Mouse (Mus musculus) megakaryocyte-erythroid progenitor cell, adult 5-6 weeks (primary cell): Measurements from ENCODE around the gene Mief1. TPM values are rescaled to one million over a fixed set of nuclear protein-coding genes. Genes with fewer than 3 reads are reported as not detected.

Source experiments
- ATAC-seq: replicated peaks from 2 replicates; pipeline ENCODE4 v1.8.0; 2016; ENCODE audit warnings: mild to moderate bottlenecking, inconsistent platforms; ENCODE audit not compliant: severe bottlenecking, poor library complexity, low FRiP score, low TSS enrichment
- total RNA-seq, 2 experiments: library from RNA; stranded (forward) in 1 of 2; stranded (reverse) in 1 of 2; fragments of 200-1000, 215-1000 nt in 1 of 2; fragments of >200 nt in 1 of 2; fragmentation: Nextera tagmentation in 1 of 2; gene quantifications; 2 replicates each; pipeline ENCODE4 v1.2.3; 2014 to 2017

The Mief1 gene
- 29.0 and 36.7 TPM in 2 replicates for total RNA-seq (2014; fragmentation: Nextera tagmentation)
- total RNA-seq (2017), result 21.2 and 25.8 TPM in 2 replicates

GRCm38 (mm10) chr15:80233733-80234509 is at the start of gene Mief1:
Mief1 (plus strand) TSS chr15:80234018.
- ATAC-seq, result peak; percentile 97

DNA sequence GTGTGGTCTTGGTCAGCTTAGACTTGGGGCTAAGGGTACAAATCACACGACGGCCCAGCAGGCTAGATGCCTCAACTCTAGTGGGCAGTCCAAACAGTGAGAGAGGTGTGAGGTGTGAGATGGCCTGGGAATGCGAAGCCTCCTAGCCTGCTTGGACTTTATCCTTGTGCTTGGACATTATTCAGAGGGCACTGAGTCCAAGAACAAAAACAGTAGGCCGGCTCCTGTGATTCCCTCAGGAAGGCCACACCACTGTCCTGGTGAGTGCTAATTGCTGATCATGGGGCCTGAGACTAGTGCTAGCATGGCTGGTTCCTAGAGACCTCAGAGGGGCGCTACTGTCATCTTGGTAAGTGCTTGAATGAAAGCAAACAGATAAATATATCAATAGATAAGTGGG is 44.9 kb upstream of the Mief1 start:
- no peak for ATAC-seq

- no peak for ATAC-seq
Measured at GRCm38 (mm10) chr15:80190075-80190474, 43.7 kb upstream of the Mief1 start.

DNA sequence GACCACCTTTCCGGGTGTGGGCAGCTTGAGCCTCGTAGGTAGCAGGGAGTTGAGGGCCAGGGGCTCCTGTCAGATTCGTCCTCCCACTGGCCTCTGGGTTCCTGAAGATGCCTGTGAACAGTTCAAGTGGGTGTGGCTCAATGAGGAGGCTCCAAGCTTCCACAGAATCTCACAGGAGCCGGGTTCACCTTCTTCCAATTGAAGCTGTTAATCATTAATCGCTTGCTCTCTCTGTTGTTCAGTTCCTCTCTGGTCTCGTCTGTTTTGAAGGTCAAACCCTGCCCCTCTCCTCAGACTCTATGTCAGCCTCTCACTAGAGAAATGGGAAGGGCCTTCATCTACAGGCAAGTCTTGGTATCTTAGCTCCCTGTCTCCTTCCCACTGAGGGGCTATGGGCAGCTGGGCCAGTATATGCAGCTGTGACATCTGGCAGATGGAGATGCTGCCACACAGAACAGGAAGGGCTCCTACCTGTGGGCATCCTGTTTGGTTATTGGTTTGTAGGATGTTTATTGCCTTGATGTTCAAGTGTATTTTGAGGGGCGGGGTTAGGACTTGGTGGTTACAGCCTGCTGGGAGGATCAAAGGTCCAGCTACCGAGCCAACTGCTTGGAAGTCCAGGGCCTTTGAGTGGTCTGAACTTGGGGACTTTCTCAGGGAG is 42.1 kb upstream of the Mief1 start:
- ATAC-seq, result no peak

- ATAC-seq, result no peak
Measured at GRCm38 (mm10) chr15:80192246-80192585, 41.6 kb upstream of the Mief1 start.

- no peak for ATAC-seq
Measured at GRCm38 (mm10) chr15:80192847-80193246, 41.0 kb upstream of the Mief1 start.

DNA sequence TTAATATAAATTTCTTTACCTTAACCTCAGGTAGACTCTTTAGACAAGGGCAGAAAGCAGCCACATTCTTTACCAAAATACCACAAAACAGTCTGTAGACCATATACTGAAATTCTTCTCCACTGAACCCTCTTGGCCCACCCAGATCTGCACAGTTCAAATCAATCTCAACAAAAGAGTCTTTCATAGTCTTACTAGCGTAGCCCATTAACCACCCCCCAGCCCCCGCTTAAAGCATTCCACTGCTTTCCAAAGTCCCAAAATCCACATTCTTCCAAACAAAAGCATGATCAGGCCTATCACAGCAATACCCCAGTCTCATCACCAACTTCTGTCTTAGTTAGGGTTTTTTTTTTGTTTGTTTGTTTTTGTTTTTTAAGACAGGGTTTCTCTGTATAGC is 34.3 kb upstream of the Mief1 start:
- no peak for ATAC-seq

DNA sequence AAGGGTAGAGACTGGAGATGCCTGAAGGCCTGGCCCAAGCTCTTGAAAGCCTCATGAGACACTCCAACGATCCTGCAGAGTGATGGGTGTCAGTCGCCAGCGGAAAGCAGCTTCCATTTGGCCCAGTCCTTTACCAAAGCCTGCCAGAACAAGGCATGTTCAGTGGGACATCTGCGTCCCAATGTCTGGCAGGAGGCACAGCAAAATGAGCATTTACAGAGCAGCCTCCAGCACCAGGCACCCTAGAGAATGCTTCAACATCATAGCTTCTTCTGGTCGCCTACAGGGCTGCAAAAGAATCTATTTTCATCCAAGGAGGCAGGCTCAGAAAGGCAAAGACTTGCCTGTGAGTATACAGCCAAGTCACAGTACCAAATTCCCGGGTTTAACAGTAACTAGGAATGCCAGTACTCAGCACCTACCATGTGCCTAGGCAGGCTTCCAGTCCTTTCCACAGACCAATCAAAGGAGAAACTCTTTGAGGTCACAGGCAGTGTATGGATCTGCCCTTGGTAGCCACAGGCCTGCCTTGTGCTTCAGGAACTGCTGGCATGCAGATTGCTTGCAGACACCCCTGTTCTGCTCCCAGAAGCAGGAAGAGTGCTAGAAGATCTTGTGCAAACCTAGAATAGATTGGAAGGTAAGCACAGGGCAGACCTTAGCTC is 31.6 kb upstream of the Mief1 start:
- no peak for ATAC-seq

- peak; percentile 81 for ATAC-seq
Measured at GRCm38 (mm10) chr15:80203406-80203805, 30.4 kb upstream of the Mief1 start.

DNA sequence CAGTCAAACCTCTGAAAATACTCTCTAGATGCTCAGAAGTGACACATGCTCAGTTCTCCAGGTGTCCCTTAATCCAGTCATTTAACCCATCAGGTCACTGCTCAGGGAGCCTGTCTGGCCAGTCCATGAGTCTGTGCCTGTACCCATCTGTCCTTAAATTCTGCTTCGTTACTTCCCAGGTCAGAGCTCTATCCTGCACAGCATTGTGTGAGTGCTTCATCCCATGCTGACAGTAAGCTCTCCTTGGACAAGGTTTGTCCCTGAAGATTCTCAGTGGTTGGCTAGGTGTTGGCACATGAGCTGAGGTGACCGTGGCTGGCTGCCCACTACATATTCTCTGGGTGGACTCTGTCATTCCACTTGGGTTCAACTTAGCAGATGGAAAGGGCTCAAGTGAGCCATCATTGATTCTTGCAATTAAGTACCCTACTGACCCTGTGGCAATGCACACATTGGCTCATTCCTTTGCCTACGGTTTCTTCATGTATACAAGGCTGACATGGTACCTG is 27.7 kb upstream of the Mief1 start:
- no peak for ATAC-seq

DNA sequence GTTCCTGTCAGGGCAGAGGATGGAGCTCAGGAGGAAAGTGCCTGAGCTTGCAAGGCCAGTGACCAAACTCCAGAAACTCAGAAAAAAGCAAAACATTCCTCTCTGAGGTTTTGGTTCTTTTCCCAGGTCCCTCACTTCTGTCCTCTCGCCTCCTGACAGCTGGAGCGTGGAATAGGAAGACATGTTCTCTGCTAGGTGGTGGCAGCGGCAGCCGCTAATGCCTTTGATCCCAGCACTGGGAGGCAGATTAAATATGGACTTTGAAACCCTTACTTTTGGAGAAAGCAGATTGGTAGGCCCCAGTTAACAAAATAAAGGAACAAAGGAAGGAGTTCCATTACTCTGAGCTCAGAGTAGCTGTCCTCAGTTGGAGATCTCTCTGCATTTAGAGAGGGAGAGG is 25.4 kb upstream of the Mief1 start:
- ATAC-seq, result no peak

GRCm38 (mm10) chr15:80213688-80214087 is 20.1 kb upstream of the Mief1 start:
- ATAC-seq, result peak; percentile 41

DNA sequence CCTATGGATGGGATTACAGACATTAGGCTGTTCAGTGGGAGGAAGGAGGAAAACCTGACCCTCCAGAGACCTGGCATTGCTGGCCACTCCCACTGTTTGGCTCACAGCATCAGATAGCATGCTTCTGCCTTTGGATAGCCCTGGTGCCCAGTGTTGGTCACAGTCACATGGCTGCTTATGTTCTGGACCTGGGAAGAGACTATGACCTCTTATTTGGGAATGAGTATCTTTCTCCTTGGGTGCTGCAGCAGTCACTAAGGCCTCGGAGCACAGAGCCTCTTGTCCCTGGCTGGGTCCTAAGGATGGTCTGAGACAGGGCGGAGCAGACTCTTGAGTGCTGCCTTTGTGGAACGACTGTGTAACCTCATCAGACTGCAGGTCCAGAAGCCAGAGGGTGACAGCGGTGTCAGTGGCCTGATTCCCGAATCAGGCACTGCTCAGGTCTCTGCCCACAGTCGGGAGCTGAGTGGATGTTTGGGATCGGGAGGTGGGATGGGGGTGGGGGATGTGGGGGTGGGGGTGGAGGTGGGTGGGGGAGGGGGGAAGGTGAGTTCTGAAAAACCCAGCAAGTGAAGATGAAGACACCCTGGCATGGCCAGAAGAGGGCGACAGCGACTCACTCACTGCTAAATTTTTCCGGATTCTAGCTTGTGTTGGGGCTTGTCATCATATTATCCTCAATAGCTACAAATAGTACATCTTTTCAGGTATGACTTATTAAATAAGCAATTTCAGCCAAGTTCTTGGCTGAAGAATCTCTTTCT is 17.9 kb upstream of the Mief1 start:
- ATAC-seq, result no peak

GRCm38 (mm10) chr15:80216480-80216820 is 17.4 kb upstream of the Mief1 start:
- ATAC-seq, result no peak

- no peak for ATAC-seq
Measured at GRCm38 (mm10) chr15:80217476-80217875, 16.3 kb upstream of the Mief1 start.

DNA sequence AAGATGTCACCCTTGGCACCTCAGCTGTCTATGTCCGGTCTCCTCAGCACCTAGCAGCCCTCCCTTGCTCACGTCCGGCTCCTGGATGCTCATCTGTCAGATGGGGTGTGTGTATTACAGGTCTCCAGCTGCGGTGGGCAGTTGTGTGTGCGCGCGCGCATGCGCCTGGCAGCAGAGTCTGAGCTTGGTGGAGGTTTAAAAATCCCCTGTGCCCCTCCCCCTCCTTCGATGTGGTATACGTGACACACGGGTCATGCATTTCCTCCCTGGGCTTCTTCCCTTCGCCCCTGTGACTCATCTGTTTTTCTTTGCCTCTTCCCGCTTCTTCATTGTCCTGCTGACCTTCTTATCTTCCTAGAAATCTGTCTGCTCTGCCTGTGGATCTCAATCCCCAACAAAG is 14.6 kb upstream of the Mief1 start:
- ATAC-seq, result no peak

DNA sequence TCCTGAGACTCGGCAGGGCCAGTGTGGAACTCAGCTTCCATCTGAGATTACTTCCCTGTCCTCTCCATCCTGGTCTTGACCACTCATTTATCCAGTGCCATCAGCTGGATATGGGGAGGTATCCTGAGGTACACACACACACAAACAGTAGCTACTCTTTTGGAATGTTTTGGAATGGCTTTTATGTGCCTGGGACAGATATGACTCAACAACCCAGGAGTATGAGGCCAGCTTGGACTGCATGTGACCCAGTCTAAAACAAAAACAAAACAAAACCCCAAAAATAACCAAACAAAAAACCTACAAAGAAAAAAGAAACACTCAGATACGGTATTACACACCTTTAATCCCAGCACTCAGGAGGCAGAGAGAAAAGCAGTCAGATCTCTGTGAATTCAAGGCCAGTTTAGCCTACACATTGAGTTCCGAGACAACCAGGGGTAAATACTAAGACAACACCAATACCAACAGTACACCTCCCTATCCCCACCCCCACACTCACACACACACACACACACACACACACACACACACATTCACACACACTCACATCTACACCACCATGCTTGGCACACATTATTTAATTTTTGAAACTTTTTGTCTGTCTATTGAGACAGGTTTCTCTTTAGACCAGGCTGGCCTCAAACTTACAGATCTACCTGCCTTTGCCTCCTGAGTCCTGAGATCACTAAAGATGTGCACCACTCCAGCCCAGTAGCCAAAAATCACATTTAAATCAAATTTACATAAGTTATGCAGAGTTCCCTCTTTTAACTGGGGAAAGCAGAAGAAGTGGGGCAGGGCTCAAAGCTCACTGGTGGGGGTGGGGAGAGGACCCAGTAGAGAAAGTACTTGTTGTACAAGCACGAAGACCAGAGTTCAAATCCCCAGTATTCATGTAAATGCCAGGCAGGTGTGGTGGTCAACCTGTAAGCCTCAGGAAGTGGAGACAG is 13.8 kb upstream of the Mief1 start:
- ATAC-seq, result no peak

GRCm38 (mm10) chr15:80221031-80221430 is 12.8 kb upstream of the Mief1 start:
- ATAC-seq, result no peak

DNA sequence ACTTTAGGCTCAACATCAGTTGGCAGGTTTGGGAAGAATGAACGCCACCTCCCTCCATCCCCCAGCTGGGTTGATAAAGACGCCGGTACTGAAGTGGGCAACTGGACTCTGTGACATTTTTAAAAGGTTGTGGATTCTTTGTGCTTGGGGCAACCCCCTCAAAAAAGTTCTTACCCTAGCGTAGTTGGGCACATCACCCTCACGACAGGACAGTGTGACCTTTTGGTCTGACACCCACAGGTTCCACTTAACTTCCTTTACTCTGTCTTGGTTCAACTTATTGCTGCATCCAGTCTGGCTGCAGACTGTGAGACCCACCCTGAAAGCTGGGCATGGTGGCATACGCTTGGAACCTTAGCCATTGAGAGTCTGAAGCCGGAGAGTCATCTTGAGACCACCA is 10.1 kb upstream of the Mief1 start:
- no peak for ATAC-seq
